Mouse (Mus musculus): ENCODE data around the gene Ppp1r12b.

DNA sequence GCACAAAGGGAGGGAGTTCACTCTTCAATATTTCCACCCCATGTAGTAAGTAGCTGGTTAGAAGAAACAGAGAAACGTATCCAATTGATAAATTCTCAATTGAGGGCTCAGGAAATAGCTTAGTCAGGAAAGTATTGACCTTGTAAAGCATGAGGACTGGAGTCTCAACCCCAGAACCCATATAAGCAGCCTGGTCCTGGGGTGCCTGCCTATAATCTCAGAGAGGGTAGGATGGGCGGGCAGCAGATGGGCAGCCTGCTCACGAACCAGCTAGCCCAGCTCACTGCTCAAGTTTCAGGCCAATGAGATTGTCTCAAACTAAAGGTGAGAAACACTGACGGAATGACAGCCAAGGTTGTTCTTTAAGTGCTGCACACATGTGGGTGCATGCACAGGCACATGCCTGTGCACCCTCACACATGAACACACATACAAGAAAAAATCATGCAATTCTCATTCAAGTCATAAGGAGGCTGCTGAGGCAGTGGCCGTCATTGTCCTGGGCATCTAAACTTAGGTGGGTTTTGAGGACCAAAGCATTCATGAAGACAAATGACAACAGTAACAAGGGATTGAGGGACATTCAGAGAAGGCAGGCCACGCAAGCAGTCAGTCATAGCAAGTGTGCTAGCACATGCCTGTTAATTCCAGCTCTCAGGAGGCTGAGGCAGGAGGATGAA lies 137.7 kb downstream of the Ppp1r12b start:
- TF ChIP-seq CTCF (IDR thresholded peaks at IDR 0.05) (no peak), EP300 (IDR thresholded peaks at IDR 0.05) (no peak)
